Mouse (Mus musculus) bone marrow, adult 2 months (tissue): ENCODE data around the gene Hid1. TPM values are rescaled to one million over a fixed set of nuclear protein-coding genes. Genes with fewer than 3 reads are reported as not detected.
A peak's percentile ranks its signal among the peaks of the same experiment; 100 is the strongest.

Experiments used
- H3K27ac ChIP-seq: fragments of 200-500 bp; 2 replicates; pipeline ENCODE4 v1.5.1; 2012; ENCODE audit warnings: low read depth, mild to moderate bottlenecking, control low read depth, inconsistent platforms, low read length; ENCODE audit not compliant: control insufficient read depth, poor library complexity, insufficient read depth
- H3K4me1 ChIP-seq: fragments of 200-500 bp; 2 replicates; pipeline ENCODE4 v1.6.1; 2011; ENCODE audit warnings: low read length; ENCODE audit not compliant: control insufficient read depth, insufficient read depth
- H3K4me3 ChIP-seq: fragments of 200-500 bp; replicated peaks from 2 replicates; pipeline ENCODE3; 2011; ENCODE audit warnings: mild to moderate bottlenecking, low read depth, low read length, control low read depth; ENCODE audit not compliant: control insufficient read depth
- CTCF ChIP-seq: fragments of 200-500 bp; IDR thresholded peaks from 2 replicates; pipeline ENCODE4 v1.5.1; 2011; ENCODE audit warnings: low read length, control low read depth; ENCODE audit not compliant: control insufficient read depth, insufficient read depth
- POLR2A ChIP-seq: fragments of 200-500 bp; IDR thresholded peaks from 2 replicates; pipeline ENCODE4 v1.6.1; 2011; ENCODE audit warnings: low read depth, mild to moderate bottlenecking, control low read depth, low read length, borderline replicate concordance; ENCODE audit not compliant: control insufficient read depth
- WGBS: fragments of 180-500 bp; shearing (Covaris S2); methylation state at CpG from one replicate; pipeline ENCODE4 v1.1.7; 2018; 5-methylcytosine and 5-hydroxymethylcytosine counted together
- polyA plus RNA-seq: library from polyadenylated mRNA; stranded (reverse); fragments of >200 nt; gene quantifications from 2 replicates; pipeline ENCODE4 v1.2.4, GENCODE M21; 2011; ENCODE audit warnings: low replicate concordance; ENCODE audit not compliant: missing spikeins, insufficient read depth, insufficient read length

The Hid1 gene
- polyA plus RNA-seq, 1 experiment, result 3.4 TPM

DNA sequence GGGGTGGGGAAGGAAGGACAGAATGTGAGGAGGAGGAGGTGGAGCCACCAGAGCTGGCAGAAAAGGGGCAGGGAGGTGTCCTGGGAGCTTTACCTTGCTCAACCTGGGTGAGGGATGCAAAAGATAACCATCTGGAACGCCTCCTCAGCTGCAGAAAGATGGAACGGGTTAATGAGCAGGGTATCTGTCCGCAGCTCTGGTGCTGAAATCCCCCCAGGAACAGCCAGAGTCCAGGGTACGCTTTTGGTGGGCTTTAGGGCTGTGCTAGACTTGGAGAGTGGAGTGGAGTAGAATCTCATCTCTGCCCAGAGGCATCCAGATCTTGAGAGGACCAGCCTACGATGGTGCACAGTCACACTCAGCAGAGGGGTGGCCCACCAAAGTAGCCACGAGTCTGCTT, 31.4 kb downstream of the Hid1 start:
- WGBS, result 15% methylated on average over 6 of the region's 6 CpGs
- no peaks in the 10 kb centered on the region for H3K4me1 ChIP-seq
- H3K4me3 ChIP-seq, result no peak overlapping the region
- H3K27ac ChIP-seq, result no peak overlapping the region
- TF ChIP-seq POLR2A (no peak), CTCF (no peak)

DNA sequence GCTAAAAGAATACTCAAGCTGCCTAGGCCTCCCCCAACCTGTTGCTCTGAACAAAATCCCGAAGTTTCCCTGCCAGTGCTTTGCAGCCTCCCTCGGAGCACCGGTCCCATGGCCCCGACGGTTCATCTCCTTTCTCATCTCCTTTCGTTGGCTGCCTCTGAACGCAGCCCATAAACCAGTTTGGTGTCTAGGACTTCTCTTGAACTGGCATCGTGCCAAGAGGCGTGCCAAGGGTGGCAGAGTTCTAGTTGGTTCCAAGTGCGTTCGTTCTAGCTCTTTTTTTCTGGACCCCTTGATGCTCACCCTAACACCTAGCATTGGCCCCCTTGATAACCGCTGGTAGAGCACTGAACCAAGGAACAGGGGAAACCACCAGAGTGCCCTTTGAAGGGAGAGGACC, 32.3 kb downstream of the Hid1 start:
- Histone ChIP-seq H3K27ac (no peak overlapping the region), H3K4me1 (no peaks in the 10 kb centered on the region), H3K4me3 (no peak overlapping the region)
- TF ChIP-seq POLR2A, result no peak
- TF ChIP-seq CTCF, result no peak
- 53% methylated on average over 12 of the region's 12 CpGs for WGBS

DNA sequence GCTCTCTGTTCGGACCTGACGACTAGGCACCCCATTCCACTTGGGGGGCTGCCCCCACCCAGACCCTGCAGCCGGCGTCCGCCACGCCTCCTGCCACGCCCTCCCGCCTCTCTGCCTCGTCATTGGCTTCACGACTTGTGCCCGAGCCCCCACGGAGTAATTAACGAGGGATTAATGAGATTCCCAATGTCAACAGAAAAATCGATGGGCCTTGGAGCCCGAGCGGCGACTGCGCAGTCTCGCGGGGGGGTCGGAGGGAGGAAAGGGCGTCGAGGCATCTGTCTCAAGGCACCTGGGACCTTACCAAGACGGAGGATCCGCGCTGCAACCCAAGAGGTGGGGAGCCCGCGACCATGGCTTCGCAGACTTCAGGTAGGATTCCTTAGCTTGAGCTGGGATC, 33.0 kb downstream of the Hid1 start, which contains the start of gene Otop3:
Gene Otop3 (plus strand): TSS at position 201 of the 400 bp plus-strand sequence.
- no peak within 1 kb of the TSS for H3K4me3 ChIP-seq
- WGBS, result 8% methylated on average over 29 of the region's 29 CpGs
- no peak within 1 kb of the TSS for H3K27ac ChIP-seq
- no peak for TF ChIP-seq CTCF
- no peak for TF ChIP-seq POLR2A
- H3K4me1 ChIP-seq, result no peaks in the 10 kb centered on the region

DNA sequence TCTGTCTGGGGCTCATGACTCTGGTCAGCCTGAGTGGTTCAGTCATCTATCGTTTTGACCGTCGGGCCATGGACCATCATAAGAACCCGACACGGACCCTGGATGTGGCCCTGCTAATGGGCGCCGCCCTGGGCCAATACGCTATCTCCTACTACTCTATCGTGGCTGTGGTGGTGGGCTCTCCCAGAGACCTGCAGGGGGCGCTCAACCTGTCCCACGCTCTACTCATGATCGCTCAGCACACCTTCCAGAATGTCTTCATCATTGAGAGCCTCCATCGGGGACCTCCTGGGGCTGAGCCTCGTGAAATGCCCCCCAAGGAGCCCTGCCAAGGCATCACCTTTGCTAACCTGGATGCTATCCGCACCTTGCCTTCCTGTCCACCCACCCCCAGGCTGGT, 38.2 kb downstream of the Hid1 start:
- Histone ChIP-seq H3K4me1 (no peaks in the 10 kb centered on the region), H3K27ac (no peak overlapping the region)
- 62% methylated on average over 15 of the region's 15 CpGs for WGBS

DNA sequence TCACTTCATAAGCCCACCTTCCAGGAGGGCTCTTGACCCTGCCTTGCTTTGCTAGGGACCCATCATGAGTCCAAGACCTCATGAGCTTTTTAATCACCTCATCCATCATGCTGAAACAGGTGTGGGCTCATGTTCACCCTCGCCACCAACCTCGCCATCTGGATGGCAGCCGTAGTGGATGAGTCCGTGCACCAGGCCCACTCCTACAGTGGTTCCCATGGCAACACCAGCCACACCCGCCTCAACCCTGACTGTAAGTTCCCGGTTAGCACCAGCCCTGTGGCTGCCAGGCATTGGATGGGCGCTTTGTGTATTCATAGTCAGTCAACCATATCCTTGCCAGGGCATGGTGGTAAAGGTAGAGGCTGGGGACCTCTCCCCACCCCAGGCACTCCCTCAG, 40.8 kb downstream of the Hid1 start:
- Histone ChIP-seq H3K27ac (no peak overlapping the region), H3K4me1 (no peaks in the 10 kb centered on the region), H3K4me3 (no peak overlapping the region)
- no peak for TF ChIP-seq CTCF
- TF ChIP-seq POLR2A, result no peak
- WGBS, result 55% methylated on average over 7 of the region's 7 CpGs

More for the DNA sequence above, 38.2 kb downstream of the Hid1 start:
- H3K4me3 ChIP-seq, result no peak overlapping the region
- TF ChIP-seq POLR2A (no peak), CTCF (0 out of 2 replicates have a peak, but pooled peaks have one; percentile 10)

DNA sequence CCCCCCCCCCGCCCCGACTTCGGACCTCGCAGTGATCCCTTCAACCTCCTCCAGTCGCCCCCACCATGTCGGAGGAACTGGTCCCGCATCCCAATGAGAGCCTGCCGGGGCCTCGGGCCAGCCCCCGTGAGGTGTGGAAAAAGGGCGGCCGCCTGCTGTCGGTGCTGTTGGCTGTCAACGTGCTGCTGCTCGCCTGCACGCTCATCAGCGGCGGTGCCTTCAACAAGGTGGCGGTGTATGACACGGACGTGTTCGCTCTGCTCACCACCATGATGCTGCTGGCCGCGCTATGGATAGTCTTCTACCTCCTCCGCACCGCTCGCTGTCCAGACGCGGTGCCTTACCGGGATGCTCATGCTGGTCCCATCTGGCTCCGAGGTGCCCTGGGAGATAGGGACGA, 44.2 kb downstream of the Hid1 start:
- no peak overlapping the region for H3K4me3 ChIP-seq
- WGBS, result 19% methylated on average over 32 of the region's 32 CpGs
- TF ChIP-seq CTCF, result no peak
- H3K27ac ChIP-seq, result no peak overlapping the region
- H3K4me1 ChIP-seq, result no peaks in the 10 kb centered on the region

DNA sequence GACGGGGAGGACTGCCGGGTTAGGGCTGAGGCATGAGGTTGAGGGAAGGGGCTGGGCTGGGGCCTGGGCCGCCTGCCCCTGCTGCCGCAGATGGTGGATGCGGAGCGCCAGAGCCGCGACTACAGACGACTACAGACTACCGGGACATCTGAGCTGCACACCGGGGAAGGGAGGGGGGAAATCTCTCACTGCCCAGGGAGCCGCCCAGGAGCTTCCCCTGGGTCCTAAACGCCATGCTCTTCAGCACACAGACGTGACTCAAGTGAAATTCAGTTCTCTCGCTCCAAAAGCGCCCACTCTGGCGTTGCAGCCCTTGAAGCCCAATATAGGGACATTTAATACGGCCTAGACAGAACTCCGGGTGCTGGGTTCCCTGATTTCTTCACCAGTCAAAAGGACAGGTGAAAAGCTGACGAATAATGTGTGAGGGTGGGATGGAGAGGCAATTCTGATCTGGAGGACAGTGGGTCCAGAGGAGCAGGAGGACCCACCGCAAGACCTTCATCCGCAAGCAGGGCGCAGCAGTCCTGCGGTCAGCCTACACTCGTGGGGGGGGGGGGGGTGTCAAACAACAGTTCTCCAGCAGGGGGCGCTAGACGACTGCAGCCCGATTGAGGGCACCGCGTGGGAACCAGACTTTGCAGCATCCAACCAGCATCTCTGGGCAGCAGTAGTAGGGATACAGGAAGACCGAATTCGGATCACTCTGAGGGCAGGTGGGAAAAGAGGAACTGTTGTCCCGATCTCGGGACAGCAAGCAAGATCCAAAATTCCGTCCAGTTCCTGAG, 45.5 kb downstream of the Hid1 start, which contains the start of gene Ush1g:
Gene Ush1g (minus strand): TSS at position 136 of the 788 bp plus-strand sequence.
- H3K4me1 ChIP-seq, result no peaks in the 10 kb centered on the region
- no peak within 1 kb of the TSS for H3K27ac ChIP-seq
- WGBS, result 6% methylated on average over 35 of the region's 35 CpGs

DNA sequence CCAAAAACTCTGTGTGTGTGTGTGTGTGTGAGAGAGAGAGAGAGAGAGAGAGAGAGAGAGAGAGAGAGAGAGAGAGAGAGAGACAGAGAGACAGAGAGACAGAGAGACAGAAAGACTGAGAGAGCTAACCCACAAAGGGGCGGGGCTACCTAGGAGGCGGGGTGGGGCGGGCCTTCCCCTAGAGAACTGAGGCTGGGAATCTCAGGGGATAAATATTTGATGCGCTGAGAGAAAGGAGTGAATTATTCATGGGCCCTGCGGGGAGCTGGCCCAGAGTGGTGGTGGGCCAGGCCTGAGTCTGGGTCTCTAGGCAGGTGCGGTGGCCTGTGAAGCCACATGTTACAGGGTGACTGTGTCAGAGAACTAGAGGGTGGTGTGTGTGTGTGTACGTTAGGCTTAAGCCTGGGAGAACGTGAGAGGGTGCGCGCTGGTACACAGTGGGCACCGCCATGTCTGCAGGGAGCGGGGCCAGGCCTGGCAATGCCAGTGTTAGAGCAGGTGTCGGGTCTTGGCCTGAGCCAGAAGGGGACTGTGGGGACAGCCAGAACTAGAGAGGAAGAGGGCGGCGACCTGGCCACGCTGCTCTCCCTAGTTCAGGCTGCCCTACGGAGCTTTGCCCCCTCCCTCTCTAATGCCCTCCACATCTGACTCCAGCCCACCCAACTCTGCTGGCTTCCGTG, 47.7 kb downstream of the Hid1 start:
- no peak overlapping the region for H3K4me3 ChIP-seq
- 18% methylated on average over 18 of the region's 18 CpGs for WGBS
- no peak overlapping the region for H3K27ac ChIP-seq
- TF ChIP-seq POLR2A (no peak), CTCF (no peak)
- H3K4me1 ChIP-seq, result no peaks in the 10 kb centered on the region

More for the DNA sequence above, 45.5 kb downstream of the Hid1 start, which contains the start of gene Ush1g:
- TF ChIP-seq POLR2A (no peak), CTCF (peak; percentile 72)
- H3K4me3 ChIP-seq, result no peak within 1 kb of the TSS
